Mouse (Mus musculus): ENCODE data around the gene Gm10447.

GRCm38 (mm10) chr11:53423036-53423435 is 33.9 kb downstream of the Gm10447 start, which contains the start of gene Leap2:
- TF ChIP-seq CTCF (IDR thresholded peaks at IDR 0.05; ENCODE audit: borderline replicate concordance, insufficient read depth, low read length) (no peak), POLR2A (IDR thresholded peaks at IDR 0.05; ENCODE audit: low read depth, low read length) (no peak)
